Mouse (Mus musculus) embryonic fibroblast, embryonic 13.5 days (primary cell): ENCODE measurements around the gene Ick. TPM values are rescaled to one million over a fixed set of nuclear protein-coding genes. Genes with fewer than 3 reads are reported as not detected.
A peak's percentile ranks its signal among the peaks of the same experiment; 100 is the strongest.
"Not testable (repeated sequence)": the region's sequence is repeated elsewhere in the genome, so short reads cannot be mapped to it uniquely, and the experiment has no call there.

Experiments
- H3K27ac ChIP-seq: 2 replicates; pipeline ENCODE4 v1.5.1; 2012; ENCODE audit warnings: low read length, control low read depth, inconsistent platforms; ENCODE audit not compliant: insufficient read depth
- H3K4me1 ChIP-seq: 2 replicates; pipeline ENCODE4 v1.6.1; 2011; ENCODE audit warnings: low read length; ENCODE audit not compliant: control insufficient read depth, insufficient read depth
- H3K4me3 ChIP-seq: 2 replicates; pipeline ENCODE4 v1.5.1; 2011; ENCODE audit warnings: mild to moderate bottlenecking, control low read depth, low read length; ENCODE audit not compliant: insufficient read depth
- CTCF ChIP-seq: IDR thresholded peaks from 2 replicates; pipeline ENCODE4 v1.5.1; 2011; ENCODE audit warnings: mild to moderate bottlenecking, control low read depth, low read length, moderate library complexity, borderline replicate concordance; ENCODE audit not compliant: insufficient read depth
- POLR2A ChIP-seq: IDR thresholded peaks from 2 replicates; pipeline ENCODE4 v1.6.1; 2011; ENCODE audit warnings: low read depth, mild to moderate bottlenecking, control low read depth, low read length, moderate library complexity
- polyA plus RNA-seq: library from polyadenylated mRNA; stranded (reverse); fragments of >200 nt; gene quantifications from 2 replicates; pipeline ENCODE4 v1.2.4, GENCODE M21; 2011; ENCODE audit warnings: low read depth; ENCODE audit not compliant: missing spikeins, insufficient read length

Ick gene
- polyA plus RNA-seq, 1 experiment, result 34.0 TPM

DNA sequence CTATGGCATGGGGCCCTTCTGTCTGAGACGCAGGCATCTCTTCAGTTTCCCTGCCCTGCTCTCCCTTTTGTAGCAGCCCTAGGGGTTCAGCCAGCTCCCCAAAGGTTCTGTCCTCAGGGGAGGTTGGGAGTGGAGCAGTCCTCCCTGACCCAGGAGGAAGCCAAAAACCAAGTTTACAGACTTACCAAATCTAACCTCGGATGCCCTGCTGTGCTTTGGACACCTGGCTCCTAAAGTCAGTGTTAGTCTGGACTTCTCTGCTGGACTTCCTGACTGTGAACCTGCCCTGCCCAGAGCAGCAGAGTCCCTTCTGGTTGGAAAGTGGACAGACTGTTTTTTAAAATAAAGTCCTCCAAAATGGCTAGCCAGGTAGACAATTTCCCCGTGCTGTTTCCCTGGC lies 55.7 kb downstream of the Ick start:
- Histone ChIP-seq H3K27ac (no peak overlapping the region), H3K4me1 (no peaks in the 10 kb centered on the region), H3K4me3 (no peak overlapping the region)
- no peak for TF ChIP-seq POLR2A
- TF ChIP-seq CTCF, result no peak

DNA sequence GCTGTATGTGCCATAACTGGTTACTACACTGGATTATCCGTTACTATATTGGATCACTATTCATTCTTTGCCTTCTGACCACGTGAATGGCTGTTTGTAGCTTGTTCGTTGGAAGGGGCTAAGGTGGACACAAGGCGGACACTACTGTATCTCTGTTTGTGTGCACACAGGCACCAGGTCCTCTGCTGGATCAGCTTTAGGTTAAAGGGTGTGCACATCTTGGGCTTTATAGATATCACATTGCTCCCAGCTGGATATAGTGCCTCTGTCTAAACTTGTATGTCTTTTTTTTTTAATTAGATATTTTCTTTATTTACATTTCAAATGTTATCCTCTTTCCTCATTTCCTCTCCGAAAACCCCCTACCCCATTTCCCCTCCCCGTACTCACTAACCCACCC lies 56.5 kb downstream of the Ick start:
- H3K4me3 ChIP-seq, result no peak overlapping the region
- TF ChIP-seq POLR2A (no peak), CTCF (no peak)
- H3K4me1 ChIP-seq, result no peaks in the 10 kb centered on the region
- no peak overlapping the region for H3K27ac ChIP-seq

DNA sequence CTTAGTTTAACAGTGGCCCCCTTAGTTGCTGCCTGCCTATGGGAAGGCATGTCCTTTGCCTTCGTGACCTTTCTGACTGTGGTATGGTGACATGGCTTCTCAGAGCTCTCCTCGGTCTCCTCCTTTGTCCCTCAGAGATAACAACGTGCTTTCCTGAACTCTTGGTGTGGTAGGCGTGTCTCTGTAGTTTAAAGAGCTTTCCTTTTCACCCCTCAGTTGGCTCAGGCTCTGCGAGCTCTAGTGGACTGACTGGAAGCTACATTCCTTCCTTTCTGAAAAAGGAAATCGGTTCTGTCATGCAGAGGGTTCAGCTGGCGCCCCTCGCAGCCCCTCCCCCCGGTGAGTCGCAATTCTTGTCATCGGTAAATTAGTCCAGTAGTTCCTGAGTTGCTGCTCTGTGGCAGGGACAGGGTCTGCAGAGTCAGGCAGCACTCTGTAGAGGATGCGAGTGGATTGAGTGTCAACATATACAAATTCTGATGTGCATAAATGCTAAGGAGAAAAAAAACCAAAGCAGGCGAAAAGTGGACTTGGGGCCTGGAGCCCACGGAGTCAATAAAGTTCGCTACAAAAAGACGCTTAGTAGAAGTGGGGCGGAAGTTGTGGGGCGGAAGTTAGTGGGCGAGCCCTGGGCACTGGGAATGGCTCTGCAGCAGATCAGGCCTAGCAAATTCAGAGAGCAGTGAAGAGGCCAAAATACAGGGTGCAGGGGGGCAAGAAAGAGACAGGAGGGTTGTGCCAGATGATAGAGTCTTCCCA lies 57.9 kb downstream of the Ick start:
- TF ChIP-seq POLR2A, result no peak
- no peak for TF ChIP-seq CTCF
- Histone ChIP-seq H3K4me1 (no peaks in the 10 kb centered on the region), H3K4me3 (no peak overlapping the region), H3K27ac (no peak overlapping the region)

DNA sequence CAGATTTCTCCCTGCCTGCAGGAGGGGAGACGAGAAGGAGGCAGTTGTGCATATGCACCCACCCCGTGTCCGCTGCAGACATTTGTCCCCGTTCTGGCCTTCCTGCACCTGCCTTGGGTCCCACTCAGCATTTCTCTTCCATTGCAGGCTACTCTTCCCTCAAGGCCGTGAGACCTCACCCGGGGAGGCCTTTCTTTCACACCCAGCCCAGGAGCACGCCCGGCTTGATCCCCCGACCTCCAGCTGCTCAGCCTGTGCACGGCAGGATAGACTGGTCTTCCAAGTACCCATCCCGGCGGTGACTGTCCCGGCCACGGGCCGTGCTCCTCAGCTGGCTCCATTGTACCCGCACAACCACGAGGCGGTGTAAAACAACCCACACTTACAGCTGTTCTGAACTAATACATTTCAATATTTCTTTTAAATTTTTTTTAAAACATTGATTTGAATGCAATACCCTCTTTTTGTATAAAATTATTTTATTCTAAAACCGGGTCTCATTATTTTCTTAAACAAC lies 58.5 kb downstream of the Ick start:
- Histone ChIP-seq H3K4me1 (no peaks in the 10 kb centered on the region), H3K4me3 (no peak overlapping the region), H3K27ac (no peak overlapping the region)
- TF ChIP-seq POLR2A (no peak), CTCF (no peak)

GRCm38 (mm10) chr9:78168864-78169263 lies 59.9 kb downstream of the Ick start:
- TF ChIP-seq CTCF, result no peak
- TF ChIP-seq POLR2A, result no peak
- Histone ChIP-seq H3K4me3 (no peak overlapping the region), H3K4me1 (no peaks in the 10 kb centered on the region), H3K27ac (no peak overlapping the region)

GRCm38 (mm10) chr9:78174016-78174415 lies 65.0 kb downstream of the Ick start:
- TF ChIP-seq CTCF, result no peak
- no peak for TF ChIP-seq POLR2A
- no peaks in the 10 kb centered on the region for H3K4me1 ChIP-seq

DNA sequence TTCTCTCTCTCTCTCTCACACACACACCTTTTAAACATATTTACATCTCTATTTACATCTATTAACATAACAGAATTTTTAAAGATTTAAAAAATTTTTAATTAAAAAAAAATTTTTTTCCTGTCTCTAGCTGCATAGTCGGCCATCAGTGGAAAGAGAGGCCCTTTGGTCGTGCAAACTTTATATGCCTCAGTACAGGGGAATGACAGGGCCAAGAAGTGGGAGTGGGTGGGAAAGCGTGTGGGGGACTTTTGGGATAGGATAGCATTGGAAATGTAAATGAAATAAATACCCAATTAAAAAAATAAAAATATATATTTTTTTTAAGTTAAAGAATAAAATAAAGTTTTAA lies 65.9 kb downstream of the Ick start:
- H3K4me1 ChIP-seq, H3K27ac ChIP-seq, H3K4me3 ChIP-seq: not testable (repeated sequence)

More at GRCm38 (mm10) chr9:78174016-78174415, 65.0 kb downstream of the Ick start:
- H3K4me3 ChIP-seq, result no peak overlapping the region
- no peak overlapping the region for H3K27ac ChIP-seq

DNA sequence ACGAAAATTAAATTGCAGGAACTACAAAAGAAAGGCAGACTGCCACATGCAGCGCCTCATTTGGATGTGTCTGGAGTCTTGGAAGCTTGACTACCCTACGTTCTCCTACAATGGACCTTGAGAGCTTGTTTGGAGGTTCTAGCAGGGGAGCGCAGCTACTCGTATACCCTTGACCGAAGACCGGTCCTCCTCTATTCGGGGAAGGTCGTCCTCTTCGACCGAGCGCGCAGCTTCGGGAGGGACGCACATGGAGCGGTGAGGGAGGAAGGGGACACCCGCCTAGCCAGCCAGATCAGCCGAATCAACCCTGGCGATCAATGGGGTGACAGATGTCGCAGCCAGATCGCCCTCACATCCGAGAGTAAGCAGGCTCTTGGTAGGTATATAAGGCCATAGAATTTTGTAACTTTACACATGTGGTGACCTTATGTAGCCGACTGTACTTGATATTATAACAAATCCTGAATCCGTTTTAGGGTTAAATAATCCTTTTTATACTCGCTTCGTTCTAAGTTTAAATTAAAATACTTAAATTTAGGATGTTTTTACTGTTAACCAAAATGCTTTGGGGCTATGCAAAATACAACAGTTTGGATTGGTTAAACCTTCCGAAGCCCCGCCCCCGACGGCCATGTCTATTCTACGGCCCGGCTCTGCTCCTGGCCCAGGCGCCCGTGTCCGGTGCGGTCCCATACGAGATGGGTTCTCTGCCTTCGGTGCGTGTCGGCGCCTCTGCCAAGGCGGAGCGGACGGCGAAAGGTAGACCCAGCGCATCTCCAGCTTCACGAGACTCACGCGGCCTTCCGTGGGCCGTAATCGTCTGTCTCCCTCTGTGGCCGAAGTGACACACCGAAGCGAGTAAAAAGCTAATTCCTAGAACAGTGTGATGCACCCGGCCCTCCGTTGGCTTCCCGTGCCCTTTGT lies 66.5 kb downstream of the Ick start:
- TF ChIP-seq CTCF (no peak; the same call in 1 of the 2 replicates), POLR2A (peak; percentile 95)
- H3K4me1 ChIP-seq, result no peaks in the 10 kb centered on the region
- H3K27ac ChIP-seq, result peak overlapping the region; percentile 72
- H3K4me3 ChIP-seq, result peak overlapping the region; percentile 46

DNA sequence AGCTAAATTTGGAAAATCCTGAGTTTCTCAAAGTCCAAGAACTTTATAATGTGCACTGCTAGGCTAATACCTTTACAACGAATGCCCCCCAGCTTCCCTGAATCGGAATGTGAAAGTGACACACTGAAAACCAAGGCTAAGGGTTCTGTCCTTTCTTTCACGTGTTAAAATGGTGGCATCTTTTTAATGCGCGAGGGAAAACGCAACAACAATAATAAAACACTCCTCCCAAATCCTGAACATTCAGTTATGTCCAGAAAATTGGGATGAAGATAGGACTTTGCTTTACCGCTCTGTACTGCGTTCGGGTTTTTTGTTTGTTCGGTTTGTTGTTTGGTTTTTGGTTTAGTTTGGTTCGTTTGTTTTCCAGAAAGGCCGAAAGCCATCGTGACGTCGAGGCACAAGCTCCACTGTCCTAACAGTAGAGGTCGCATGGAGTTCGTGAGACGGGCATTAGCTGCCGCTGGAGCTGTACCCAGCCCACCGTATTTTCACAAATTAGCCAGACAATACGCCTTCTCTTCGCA lies 67.3 kb downstream of the Ick start:
- TF ChIP-seq POLR2A (peak; percentile 45), CTCF (peak; percentile 88)
- Histone ChIP-seq H3K27ac (peak overlapping the region; percentile 72), H3K4me1 (no peaks in the 10 kb centered on the region), H3K4me3 (peak overlapping the region; percentile 46)

DNA sequence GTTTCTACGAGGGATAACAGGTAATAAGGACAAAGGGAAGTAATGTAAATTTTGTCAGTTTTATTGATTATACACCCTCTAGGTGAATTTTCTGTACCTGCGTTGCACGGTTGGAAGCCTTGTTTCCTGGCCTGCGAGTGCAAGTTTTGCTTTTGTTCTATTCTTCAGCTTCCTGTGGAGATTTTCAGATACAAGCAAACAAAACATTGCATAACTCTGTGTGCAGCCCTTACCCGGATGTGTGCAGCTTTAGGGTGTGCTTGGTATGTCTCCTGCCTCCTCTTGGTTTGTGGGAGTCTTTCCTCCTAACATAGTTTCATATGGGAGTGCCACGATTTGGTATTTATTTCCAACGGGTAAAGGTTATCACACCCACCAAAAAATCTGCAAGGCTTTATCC lies 67.8 kb downstream of the Ick start:
- Histone ChIP-seq H3K27ac (0 out of 2 replicates have a peak overlapping the region, but pooled peaks have one; percentile 13), H3K4me3 (no peak overlapping the region), H3K4me1 (no peaks in the 10 kb centered on the region)
- no peak for TF ChIP-seq POLR2A
- no peak for TF ChIP-seq CTCF
